Mouse (Mus musculus): Measurements from ENCODE around the gene Fxyd2. TPM values are rescaled to one million over a fixed set of nuclear protein-coding genes. Genes with fewer than 3 reads are reported as not detected.

The Fxyd2 gene
- total RNA-seq, 2 experiments from 2014 or later: not detected

- no peak for ATAC-seq (replicated peaks; ENCODE audit: low FRiP score, poor library complexity, severe bottlenecking)
These were observed 18.8 kb downstream of the Fxyd2 start for GRCm38 (mm10) chr9:45418252-45418651.

DNA sequence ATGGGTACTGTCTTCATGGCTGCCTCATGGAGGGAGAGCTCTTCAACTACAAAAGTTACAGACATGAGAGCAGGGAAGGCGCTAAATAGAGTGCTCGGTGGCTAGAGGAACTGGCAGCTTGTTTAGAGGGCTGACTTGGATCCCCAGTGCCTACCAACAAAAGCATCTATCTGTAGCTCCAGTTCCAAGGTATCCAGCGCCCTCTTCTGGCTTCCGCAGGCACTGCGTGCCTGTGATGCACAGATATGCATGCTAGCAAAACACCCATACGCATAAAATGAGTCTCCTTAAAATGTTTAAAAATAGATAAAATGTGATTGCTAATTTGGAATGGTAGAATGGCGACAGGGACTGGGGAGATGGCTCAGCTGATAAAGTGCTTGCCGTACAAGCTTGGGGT lies 21.7 kb downstream of the Fxyd2 start:
- no peak for ATAC-seq (replicated peaks; ENCODE audit: low FRiP score, poor library complexity, severe bottlenecking)

GRCm38 (mm10) chr9:45422761-45423298 lies 23.4 kb downstream of the Fxyd2 start:
- no peak for ATAC-seq (replicated peaks; ENCODE audit: low FRiP score, poor library complexity, severe bottlenecking)

DNA sequence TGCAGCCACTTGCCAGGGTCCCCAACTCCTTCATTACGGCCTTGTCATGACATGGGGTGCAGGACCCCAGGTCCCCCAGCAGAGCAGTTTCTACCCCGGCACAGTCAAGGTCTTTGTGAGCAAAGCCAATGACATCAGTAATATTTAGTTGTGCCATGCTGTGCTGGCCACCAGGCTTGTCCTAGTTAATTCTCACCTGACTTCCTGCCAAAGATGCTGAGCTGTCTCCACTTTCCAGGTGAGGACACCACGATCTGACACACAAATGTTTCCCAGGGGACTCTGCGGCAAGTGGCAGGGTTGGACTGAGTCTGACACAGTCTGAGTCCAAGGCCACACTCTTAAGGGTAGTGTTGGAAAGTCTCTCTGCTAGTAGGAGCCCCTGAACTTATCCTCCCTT lies 27.0 kb downstream of the Fxyd2 start, which contains the start of gene Dscaml1:
Gene Dscaml1, plus strand, starts transcription at position 173 of the 400 bp plus-strand sequence.
- no peak for ATAC-seq (replicated peaks; ENCODE audit: low FRiP score, poor library complexity, severe bottlenecking)

GRCm38 (mm10) chr9:45429392-45429791 lies 29.9 kb downstream of the Fxyd2 start:
- no peak for ATAC-seq (replicated peaks; ENCODE audit: low FRiP score, poor library complexity, severe bottlenecking)

DNA sequence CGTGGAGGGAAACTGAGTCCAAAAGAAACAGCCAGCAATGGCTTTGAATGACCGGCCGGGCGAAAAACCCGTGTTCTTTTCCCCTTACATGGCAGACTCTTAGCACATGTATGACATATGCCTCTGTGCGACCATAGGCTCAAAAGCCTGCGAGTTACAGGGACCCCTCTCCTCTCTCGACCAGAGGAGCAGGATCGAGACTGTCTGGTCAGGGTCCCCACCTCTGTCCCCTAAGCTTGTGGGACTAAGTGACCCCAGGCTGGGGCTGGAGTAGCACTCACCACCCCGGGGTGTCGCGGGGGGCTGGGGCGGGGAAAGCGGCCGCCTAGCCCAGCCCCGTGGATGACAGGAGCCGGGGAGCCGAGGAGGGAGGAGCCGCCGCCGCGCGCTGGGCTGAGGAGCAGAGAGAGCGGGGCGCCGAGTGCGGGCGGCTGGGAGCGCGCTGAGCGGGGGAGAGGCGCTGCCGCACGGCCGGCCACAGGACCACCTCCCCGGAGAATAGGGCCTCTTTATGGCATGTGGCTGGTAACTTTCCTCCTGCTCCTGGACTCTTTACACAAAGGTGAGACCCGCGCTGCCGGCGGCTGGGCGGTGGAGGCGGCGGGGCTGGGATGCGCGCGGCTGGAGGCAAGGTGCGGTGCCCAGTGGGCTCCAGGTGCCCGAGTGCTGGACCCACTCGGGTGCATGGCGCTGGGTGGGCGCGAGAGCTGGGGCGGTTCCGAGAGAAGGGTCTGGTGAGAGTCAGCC lies 30.7 kb downstream of the Fxyd2 start:
- ATAC-seq (replicated peaks; ENCODE audit: low FRiP score, poor library complexity, severe bottlenecking): no peak

GRCm38 (mm10) chr9:45430698-45430959 lies 31.2 kb downstream of the Fxyd2 start:
- ATAC-seq (replicated peaks; ENCODE audit: low FRiP score, poor library complexity, severe bottlenecking): no peak

DNA sequence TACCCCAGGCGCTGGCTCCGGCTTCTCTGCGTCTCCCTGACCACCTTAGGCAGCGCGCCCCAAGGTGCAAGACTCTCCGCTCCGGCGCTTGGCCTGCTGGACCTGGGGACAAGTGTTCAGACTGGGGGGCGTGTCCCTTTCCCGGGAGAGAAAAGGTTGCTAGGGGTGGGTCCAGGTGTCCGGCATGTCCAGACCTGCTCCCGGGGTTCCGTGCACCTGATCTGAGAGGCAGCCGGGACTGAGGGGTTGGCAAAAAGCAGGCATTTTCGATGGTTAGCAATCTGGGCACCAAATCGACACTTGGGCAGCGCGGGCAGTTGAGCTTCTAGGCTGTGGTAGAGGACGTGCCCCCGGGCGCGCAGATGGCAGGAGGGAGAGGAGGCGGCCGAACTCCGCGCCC lies 31.7 kb downstream of the Fxyd2 start:
- no peak for ATAC-seq (replicated peaks; ENCODE audit: low FRiP score, poor library complexity, severe bottlenecking)

GRCm38 (mm10) chr9:45432639-45433038 lies 33.2 kb downstream of the Fxyd2 start:
- no peak for ATAC-seq (replicated peaks; ENCODE audit: low FRiP score, poor library complexity, severe bottlenecking)

GRCm38 (mm10) chr9:45433119-45433518 lies 33.6 kb downstream of the Fxyd2 start:
- no peak for ATAC-seq (replicated peaks; ENCODE audit: low FRiP score, poor library complexity, severe bottlenecking)

- no peak for ATAC-seq (replicated peaks; ENCODE audit: low FRiP score, poor library complexity, severe bottlenecking)
These were observed 34.7 kb downstream of the Fxyd2 start for GRCm38 (mm10) chr9:45434171-45434570.

GRCm38 (mm10) chr9:45439025-45439424 lies 39.6 kb downstream of the Fxyd2 start:
- no peak for ATAC-seq (replicated peaks; ENCODE audit: low FRiP score, poor library complexity, severe bottlenecking)

DNA sequence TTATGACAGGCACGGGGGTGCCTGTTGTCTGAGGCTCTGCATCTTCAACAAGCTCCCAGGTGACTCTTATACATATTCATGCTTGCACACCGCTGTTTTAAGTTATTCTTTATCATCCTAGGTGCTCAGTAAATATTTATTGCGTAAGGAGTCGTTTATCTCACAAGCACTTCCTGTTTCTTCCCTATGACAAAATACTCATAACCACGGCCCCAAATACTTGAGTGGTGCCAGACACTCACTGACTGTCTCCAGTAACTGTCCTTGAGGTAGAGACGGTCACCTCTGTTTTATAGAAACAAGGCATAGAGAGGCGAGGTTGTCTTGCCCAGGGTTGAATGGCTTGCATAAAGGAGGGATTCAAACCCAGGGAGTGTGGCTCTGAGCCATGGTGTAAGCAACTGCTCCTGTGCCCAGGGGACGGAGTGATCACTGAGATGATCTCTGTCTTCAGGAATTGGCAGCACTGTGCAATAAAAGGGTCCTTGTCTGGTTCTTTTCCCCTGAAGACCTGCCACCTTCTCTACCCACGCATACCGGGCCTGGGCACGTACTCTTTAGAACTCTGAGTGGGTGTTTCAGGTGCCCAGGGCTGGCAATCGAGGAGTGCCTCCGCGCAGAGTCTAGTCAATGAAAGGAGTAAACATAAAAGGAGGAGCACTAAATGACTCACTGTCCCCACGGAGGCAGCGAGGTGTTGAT lies 40.8 kb downstream of the Fxyd2 start:
- no peak for ATAC-seq (replicated peaks; ENCODE audit: low FRiP score, poor library complexity, severe bottlenecking)

DNA sequence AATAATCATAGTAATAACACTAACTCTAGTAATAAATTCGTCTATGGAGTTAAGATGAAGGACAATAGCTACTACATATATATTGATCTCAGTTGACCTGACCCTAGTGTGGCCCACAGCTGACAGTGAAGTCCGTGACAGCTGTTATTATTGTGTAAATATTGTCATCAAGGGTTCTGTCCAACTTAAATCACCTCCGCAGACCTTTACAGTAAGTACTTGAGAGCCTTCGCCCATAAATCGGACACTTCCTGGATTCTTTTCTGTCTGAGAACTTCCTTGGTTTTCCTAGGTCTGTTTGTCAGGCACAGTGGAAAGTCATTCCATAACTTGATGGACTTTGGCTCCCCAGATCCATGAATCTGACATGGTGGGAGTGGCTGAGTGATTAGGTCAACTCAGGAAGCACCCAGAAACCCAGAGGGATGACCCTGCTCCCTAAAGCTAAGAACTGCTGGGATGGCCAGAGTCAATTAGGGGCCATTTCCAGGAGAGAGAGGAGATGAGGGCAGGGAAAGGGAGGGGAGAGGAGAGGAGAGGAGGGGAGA lies 44.9 kb downstream of the Fxyd2 start:
- no peak for ATAC-seq (replicated peaks; ENCODE audit: low FRiP score, poor library complexity, severe bottlenecking)

- ATAC-seq (replicated peaks; ENCODE audit: low FRiP score, poor library complexity, severe bottlenecking): no peak
These were observed 50.2 kb downstream of the Fxyd2 start for GRCm38 (mm10) chr9:45449658-45450057.

- ATAC-seq (replicated peaks; ENCODE audit: low FRiP score, poor library complexity, severe bottlenecking): no peak
These were observed 51.9 kb downstream of the Fxyd2 start for GRCm38 (mm10) chr9:45451346-45451745.

GRCm38 (mm10) chr9:45454032-45454431 lies 54.6 kb downstream of the Fxyd2 start:
- no peak for ATAC-seq (replicated peaks; ENCODE audit: low FRiP score, poor library complexity, severe bottlenecking)

GRCm38 (mm10) chr9:45454889-45455610 lies 55.6 kb downstream of the Fxyd2 start:
- no peak for ATAC-seq (replicated peaks; ENCODE audit: low FRiP score, poor library complexity, severe bottlenecking)

- no peak for ATAC-seq (replicated peaks; ENCODE audit: low FRiP score, poor library complexity, severe bottlenecking)
These were observed 57.7 kb downstream of the Fxyd2 start for GRCm38 (mm10) chr9:45457200-45457599.

GRCm38 (mm10) chr9:45458363-45458762 lies 58.9 kb downstream of the Fxyd2 start:
- no peak for ATAC-seq (replicated peaks; ENCODE audit: low FRiP score, poor library complexity, severe bottlenecking)

All from erythroblast, adult 5-6 weeks (primary cell).